Mouse (Mus musculus) liver, embryonic 15.5 days (tissue): ENCODE data around the gene Olfr763. TPM values are rescaled to one million over a fixed set of nuclear protein-coding genes. Genes with fewer than 3 reads are reported as not detected.
"Not testable (repeated sequence)": the region's sequence is repeated elsewhere in the genome, so short reads cannot be mapped to it uniquely, and the experiment has no call there.

Experiments
- ATAC-seq: fragments of 200-750 bp; cut with Nextera tagmentation; 2 replicates; pipeline ENCODE4 v1.8.0; 2017; ENCODE audit warnings: moderate number of reproducible peaks, mild to moderate bottlenecking, moderate library complexity; ENCODE audit not compliant: insufficient read depth
- H3K27ac ChIP-seq: fragments of 300-500 bp; sonication (generic); replicated peaks from 2 replicates; pipeline ENCODE4 v1.5.1; 2015; ENCODE audit warnings: mild to moderate bottlenecking, inconsistent platforms
- H3K27me3 ChIP-seq: fragments of 300-500 bp; sonication (generic); 2 replicates; pipeline ENCODE4 v1.6.1; 2015; ENCODE audit warnings: mild to moderate bottlenecking, inconsistent platforms
- H3K36me3 ChIP-seq: fragments of 300-500 bp; sonication (generic); replicated peaks from 2 replicates; pipeline ENCODE4 v1.6.1; 2015; ENCODE audit warnings: moderate library complexity, mild to moderate bottlenecking, inconsistent platforms
- H3K4me1 ChIP-seq: fragments of 300-500 bp; sonication (generic); replicated peaks from 2 replicates; pipeline ENCODE4 v1.6.1; 2015; ENCODE audit warnings: inconsistent platforms
- H3K4me2 ChIP-seq: fragments of 300-500 bp; sonication (generic); 2 replicates; pipeline ENCODE4 v1.6.1; 2015; ENCODE audit warnings: moderate library complexity, mild to moderate bottlenecking, inconsistent platforms
- H3K4me3 ChIP-seq: fragments of 300-500 bp; sonication (generic); replicated peaks from 2 replicates; pipeline ENCODE4 v1.5.1; 2015; ENCODE audit warnings: mild to moderate bottlenecking, inconsistent platforms
- H3K9ac ChIP-seq: fragments of 300-500 bp; sonication (generic); 2 replicates; pipeline ENCODE4 v1.6.1; 2015; ENCODE audit warnings: moderate library complexity, mild to moderate bottlenecking, inconsistent platforms
- H3K9me3 ChIP-seq: fragments of 300-500 bp; sonication (generic); replicated peaks from 2 replicates; pipeline ENCODE4 v1.6.1; 2016; ENCODE audit warnings: inconsistent platforms
- WGBS: fragments of 180-500 bp; shearing (Covaris S2); methylation state at CpG from one replicate; pipeline ENCODE4 v1.1.7; 2015; ENCODE audit warnings: mixed read lengths; ENCODE audit not compliant: insufficient replicate concordance; 5-methylcytosine and 5-hydroxymethylcytosine counted together
- polyA plus RNA-seq: library from polyadenylated mRNA; unstranded; fragments of >200 nt; fragmentation: Nextera tagmentation; extraction: Ambion mirVana; gene quantifications from 2 replicates; pipeline ENCODE4 v1.2.1, GENCODE M21; 2015

Gene Olfr763
- not detected in 2 replicates for polyA plus RNA-seq

DNA sequence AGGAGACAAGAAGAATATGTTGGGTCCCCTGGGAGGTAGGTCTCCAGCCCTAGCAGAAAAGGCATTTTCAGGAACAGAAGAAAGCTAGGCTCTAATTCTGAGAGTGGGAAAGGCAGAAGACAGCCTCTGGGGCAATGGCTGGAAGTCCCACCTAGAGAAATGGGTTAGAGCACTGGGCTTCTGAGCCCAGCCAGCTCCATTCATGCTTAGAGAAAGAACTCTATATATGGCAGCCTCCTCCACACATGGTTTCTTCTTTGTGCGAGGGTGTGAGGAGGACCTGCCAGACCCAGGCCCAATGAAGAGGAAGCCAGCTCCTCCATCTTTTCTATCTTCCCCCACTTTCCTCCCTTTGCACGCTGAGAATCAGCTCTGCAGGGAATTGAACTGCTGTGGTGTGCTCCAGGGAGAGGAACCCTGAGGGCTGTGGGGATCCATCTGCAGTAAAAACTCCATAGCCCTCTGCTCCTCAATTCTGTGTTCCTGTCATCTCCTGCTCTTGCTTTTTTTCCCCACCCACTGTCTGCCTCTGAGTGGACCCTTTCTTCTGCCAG, at the start of gene Olfr763:
Gene Olfr763, plus strand, starts transcription at position 504 of the 554 bp plus-strand sequence.
- Histone ChIP-seq H3K36me3 (no peaks in the 10 kb centered on the region), H3K27me3 (no peaks in the 10 kb centered on the region), H3K4me2 (no peak within 1 kb of the TSS), H3K4me1 (no peaks in the 10 kb centered on the region), H3K9ac (no peak within 1 kb of the TSS), H3K4me3 (no peak within 1 kb of the TSS), H3K9me3 (no peaks in the 10 kb centered on the region), H3K27ac (no peak within 1 kb of the TSS)
- no peak for ATAC-seq
- WGBS = 39% methylated on average over 2 of the region's 2 CpGs

DNA sequence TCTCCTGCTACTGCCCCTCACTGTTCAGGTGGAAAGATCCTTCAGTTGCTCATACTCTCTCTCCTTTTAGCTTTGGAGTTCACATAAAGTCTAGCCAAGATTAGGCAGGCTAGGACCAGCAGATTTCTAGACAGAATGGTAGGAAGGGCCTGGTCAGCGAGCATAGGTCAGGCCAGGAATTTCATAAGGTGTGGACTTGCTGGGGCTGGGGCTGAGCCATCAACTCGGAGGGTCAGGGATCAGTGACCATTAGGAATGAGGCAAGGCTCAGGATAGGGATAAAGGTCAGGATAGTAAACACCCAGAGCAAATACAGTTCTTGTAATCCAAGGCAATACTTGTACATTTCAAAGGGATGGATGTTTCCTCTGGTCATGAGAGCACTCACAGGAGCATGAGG, 45.6 kb upstream of the Olfr763 start:
- ATAC-seq = peak; percentile 84
- Histone ChIP-seq H3K27ac (no peak overlapping the region), H3K4me1 (no peaks in the 10 kb centered on the region; the same call in 1 of the 2 replicates), H3K27me3 (peaks cover 25% of the 10 kb centered on the region), H3K9me3 (no peaks in the 10 kb centered on the region), H3K9ac (no peak overlapping the region), H3K36me3 (no peaks in the 10 kb centered on the region), H3K4me2 (no peak overlapping the region), H3K4me3 (no peak overlapping the region)
- WGBS = 45% methylated on average over 2 of the region's 2 CpGs

GRCm38 (mm10) chr10:128965871-128966270, 44.7 kb upstream of the Olfr763 start:
- no peak for ATAC-seq
- H3K27ac ChIP-seq = no peak overlapping the region
- 45% methylated on average over 6 of the region's 6 CpGs for WGBS

GRCm38 (mm10) chr10:128968341-128968749, 42.2 kb upstream of the Olfr763 start:
- Histone ChIP-seq H3K4me1 (no peaks in the 10 kb centered on the region; the same call in 1 of the 2 replicates), H3K27me3 (peaks cover 23% of the 10 kb centered on the region), H3K9me3 (no peaks in the 10 kb centered on the region), H3K9ac (no peak overlapping the region), H3K4me3 (no peak overlapping the region), H3K4me2 (no peak overlapping the region), H3K27ac (no peak overlapping the region), H3K36me3 (no peaks in the 10 kb centered on the region)
- ATAC-seq = no peak
- 26% methylated on average over 1 of the region's 1 CpGs for WGBS

More at GRCm38 (mm10) chr10:128965871-128966270, 44.7 kb upstream of the Olfr763 start:
- H3K36me3 ChIP-seq = no peaks in the 10 kb centered on the region
- no peaks in the 10 kb centered on the region; the same call in 1 of the 2 replicates for H3K4me1 ChIP-seq
- H3K9ac ChIP-seq = no peak overlapping the region
- H3K4me3 ChIP-seq = no peak overlapping the region
- no peaks in the 10 kb centered on the region for H3K9me3 ChIP-seq
- peaks cover 24% of the 10 kb centered on the region for H3K27me3 ChIP-seq
- H3K4me2 ChIP-seq = no peak overlapping the region

DNA sequence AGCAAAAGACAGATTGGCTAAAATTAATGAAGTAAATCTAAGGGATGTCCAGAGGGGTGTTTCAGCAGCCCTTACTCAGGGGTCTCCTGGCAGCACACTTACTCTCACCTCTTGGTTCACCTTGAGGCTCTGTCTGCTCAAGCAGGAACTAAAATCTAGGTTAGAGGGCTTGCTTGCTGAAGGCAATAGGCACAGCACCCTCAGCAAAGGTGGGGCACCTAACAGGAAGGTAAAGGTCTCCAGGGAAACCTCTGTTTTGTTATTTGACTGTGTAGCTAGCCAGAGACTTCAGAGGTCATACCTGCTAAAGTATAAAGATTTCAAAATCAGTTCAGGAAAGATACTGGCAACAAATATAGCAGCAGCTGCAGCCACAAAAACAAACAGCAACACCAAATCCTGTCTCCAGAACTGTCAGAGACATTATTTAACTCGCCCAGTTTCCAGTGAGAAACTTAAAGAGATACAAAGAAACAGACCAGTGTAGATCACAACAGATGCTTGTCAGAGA, 39.8 kb upstream of the Olfr763 start:
- H3K9ac ChIP-seq = no peak overlapping the region
- 19% methylated on average over 1 of the region's 1 CpGs for WGBS
- H3K27me3 ChIP-seq = peaks cover 23% of the 10 kb centered on the region
- no peak overlapping the region for H3K4me3 ChIP-seq
- H3K36me3 ChIP-seq = no peaks in the 10 kb centered on the region
- no peaks in the 10 kb centered on the region for H3K9me3 ChIP-seq
- H3K4me1 ChIP-seq = no peaks in the 10 kb centered on the region
- no peak overlapping the region for H3K27ac ChIP-seq
- no peak for ATAC-seq
- H3K4me2 ChIP-seq = no peak overlapping the region

DNA sequence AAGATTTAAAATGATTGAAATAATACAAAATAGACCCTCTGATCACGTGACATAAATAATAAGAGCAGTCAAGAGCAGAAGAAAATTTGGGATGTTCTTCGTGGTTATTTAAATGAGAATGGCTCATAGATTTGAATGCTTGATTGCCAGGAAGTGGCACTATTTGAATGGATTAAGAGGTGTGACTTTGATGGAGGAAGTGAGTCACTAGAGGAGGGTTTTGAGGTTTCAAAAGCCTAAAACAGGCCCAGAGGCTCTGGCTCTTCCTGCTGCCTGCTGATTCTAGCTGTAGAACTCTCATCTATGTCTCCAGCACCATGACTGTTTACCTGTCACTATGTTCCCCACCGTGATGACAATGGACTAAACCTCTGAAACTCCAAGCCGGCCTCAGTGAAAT, 37.8 kb upstream of the Olfr763 start:
- H3K27ac ChIP-seq = no peak overlapping the region
- no peaks in the 10 kb centered on the region for H3K9me3 ChIP-seq
- H3K4me2 ChIP-seq = no peak overlapping the region
- WGBS = 60% methylated on average over 4 of the region's 4 CpGs
- H3K4me3 ChIP-seq = no peak overlapping the region
- no peak overlapping the region for H3K9ac ChIP-seq
- no peaks in the 10 kb centered on the region for H3K4me1 ChIP-seq
- no peak for ATAC-seq
- peaks cover 30% of the 10 kb centered on the region for H3K27me3 ChIP-seq
- H3K36me3 ChIP-seq = no peaks in the 10 kb centered on the region

- Histone ChIP-seq H3K9ac (no peak overlapping the region), H3K4me1 (no peaks in the 10 kb centered on the region), H3K4me2 (no peak overlapping the region), H3K36me3 (no peaks in the 10 kb centered on the region), H3K27ac (no peak overlapping the region), H3K4me3 (no peak overlapping the region), H3K27me3 (0 out of 2 replicates have a peak, but pooled peaks cover 7% of the 10 kb centered on the region), H3K9me3 (no peaks in the 10 kb centered on the region)
- no peak for ATAC-seq
- WGBS = 22% methylated on average over 3 of the region's 3 CpGs
These were observed 34.2 kb upstream of the Olfr763 start for GRCm38 (mm10) chr10:128976395-128976794.

- Histone ChIP-seq H3K27ac (no peak overlapping the region), H3K4me3 (no peak overlapping the region), H3K36me3 (no peaks in the 10 kb centered on the region), H3K9ac (no peak overlapping the region), H3K9me3 (no peaks in the 10 kb centered on the region), H3K4me1 (no peaks in the 10 kb centered on the region), H3K4me2 (no peak overlapping the region), H3K27me3 (0 out of 2 replicates have a peak, but pooled peaks cover 7% of the 10 kb centered on the region)
- ATAC-seq = no peak
- 19% methylated on average over 9 of the region's 9 CpGs for WGBS
These were observed 33.0 kb upstream of the Olfr763 start for GRCm38 (mm10) chr10:128977522-128978114.

DNA sequence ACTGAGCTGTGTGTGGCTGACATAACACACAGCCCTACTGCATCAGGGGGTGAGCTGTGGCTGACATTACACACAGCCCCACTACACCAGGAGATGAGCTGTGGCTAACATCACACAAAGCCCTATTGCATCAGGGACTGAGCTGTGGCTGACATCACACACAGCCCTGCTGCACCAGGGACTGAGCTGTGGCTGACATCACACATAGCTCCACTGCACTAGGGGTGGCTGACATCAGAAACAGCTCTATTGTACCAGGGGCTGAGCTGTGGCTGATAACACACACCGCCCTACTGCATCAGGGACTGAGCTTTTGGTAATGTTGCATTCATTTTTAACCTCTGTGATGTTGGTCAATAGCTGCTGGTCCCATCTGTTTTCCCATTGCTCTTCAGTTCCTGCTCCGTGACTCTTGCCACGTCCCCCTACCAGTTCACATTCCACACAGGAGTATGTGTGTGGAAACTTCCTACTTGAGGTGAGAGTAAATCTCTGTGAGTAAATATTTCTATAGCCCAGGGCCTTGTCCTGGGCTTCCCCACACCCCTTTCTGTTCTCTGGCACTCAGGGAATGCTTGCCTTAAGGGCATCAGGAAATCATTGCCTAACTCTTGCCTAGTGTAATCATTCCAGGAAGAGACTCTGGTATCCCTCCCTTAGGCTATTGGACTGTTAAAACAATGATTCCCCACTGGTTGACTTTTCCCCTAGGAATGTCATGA, 29.8 kb upstream of the Olfr763 start:
- ATAC-seq = 0 out of 2 replicates have a peak, but pooled peaks have one; percentile 9
- no peak overlapping the region for H3K4me3 ChIP-seq
- no peaks in the 10 kb centered on the region for H3K36me3 ChIP-seq
- 58% methylated on average over 3 of the region's 3 CpGs for WGBS
- H3K27me3 ChIP-seq = peaks cover 11% of the 10 kb centered on the region; the same call in 1 of the 2 replicates
- no peaks in the 10 kb centered on the region for H3K9me3 ChIP-seq
- H3K4me2 ChIP-seq = no peak overlapping the region
- no peak overlapping the region for H3K27ac ChIP-seq
- H3K9ac ChIP-seq = no peak overlapping the region
- H3K4me1 ChIP-seq = no peaks in the 10 kb centered on the region

DNA sequence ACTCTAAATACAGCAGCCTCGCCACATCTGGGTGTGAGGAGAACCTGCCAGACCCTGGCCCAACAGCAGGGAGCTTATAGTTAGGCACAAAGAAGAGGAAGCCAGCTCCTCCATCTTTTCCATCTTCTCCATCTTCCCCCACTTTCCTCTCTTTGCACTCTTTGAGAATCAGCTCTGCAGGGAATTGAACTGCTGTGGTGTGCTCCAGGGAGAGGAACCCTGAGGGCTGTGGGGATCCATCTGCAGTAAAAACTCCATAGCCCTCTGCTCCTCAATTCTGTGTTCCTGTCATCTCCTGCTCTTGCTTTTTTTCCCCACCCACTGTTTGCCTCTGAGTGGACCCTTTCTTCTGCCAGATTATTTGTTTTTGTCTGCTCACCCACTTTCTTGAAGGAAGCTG, 21.5 kb upstream of the Olfr763 start, which contains the start of gene Olfr9:
Gene Olfr9, plus strand, starts transcription at position 301 of the 400 bp plus-strand sequence.
- H3K4me2 ChIP-seq, H3K4me1 ChIP-seq, H3K9me3 ChIP-seq, H3K9ac ChIP-seq, H3K4me3 ChIP-seq, H3K27me3 ChIP-seq, ATAC-seq, H3K36me3 ChIP-seq, H3K27ac ChIP-seq: not testable (repeated sequence)
- WGBS = 32% methylated on average over 1 of the region's 1 CpGs
